Mouse (Mus musculus): ENCODE measurements around the gene Spata21. TPM values are rescaled to one million over a fixed set of nuclear protein-coding genes. Genes with fewer than 3 reads are reported as not detected.

The Spata21 gene
- polyA plus RNA-seq, 1 experiment from 2014 or later: 0.12 TPM

DNA sequence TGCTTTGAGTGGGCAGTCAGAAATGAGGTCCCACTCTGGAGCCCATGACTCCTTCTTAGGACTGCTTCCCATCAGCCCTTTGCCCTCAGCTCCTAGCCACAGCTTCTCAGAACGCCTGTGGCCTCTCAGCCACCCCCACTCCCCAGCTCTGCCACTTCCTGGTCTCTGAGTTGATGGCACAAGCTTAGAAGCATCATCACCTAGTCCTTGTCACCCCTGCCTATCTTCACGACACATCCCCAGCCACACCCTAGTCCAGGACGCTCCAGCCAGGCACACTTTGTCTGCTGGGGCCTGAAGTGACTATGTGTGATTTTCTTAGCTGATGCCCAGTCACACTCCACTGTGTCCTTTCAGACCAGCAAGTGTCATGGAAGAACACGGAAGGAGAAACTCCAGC is 10.8 kb downstream of the Spata21 start:
- no peaks in the 10 kb centered on the region for H3K9me3 ChIP-seq (ENCODE audit: control insufficient read depth)
- no peaks in the 10 kb centered on the region for H3K36me3 ChIP-seq (ENCODE audit: control insufficient read depth, insufficient read depth)
- H3K27ac ChIP-seq (ENCODE audit: low read depth, low read length): no peak overlapping the region
- no peak for TF ChIP-seq CTCF (IDR thresholded peaks at IDR 0.05; ENCODE audit: low read depth)
- H3K9ac ChIP-seq (ENCODE audit: low read depth, low read length): no peak overlapping the region
- H3K4me3 ChIP-seq (ENCODE audit: low read depth, low read length): no peak overlapping the region
- no peak for ATAC-seq
- WGBS: 62% methylated on average over 4 of the region's 4 CpGs
- no peak overlapping the region for H3K4me2 ChIP-seq (replicated peaks; ENCODE audit: low read depth)
- no peaks in the 10 kb centered on the region for H3K27me3 ChIP-seq (replicated peaks; ENCODE audit: control insufficient read depth, insufficient read depth, low read length)
- no peaks in the 10 kb centered on the region for H3K4me1 ChIP-seq (replicated peaks; ENCODE audit: control insufficient read depth, insufficient read depth, low read length)

DNA sequence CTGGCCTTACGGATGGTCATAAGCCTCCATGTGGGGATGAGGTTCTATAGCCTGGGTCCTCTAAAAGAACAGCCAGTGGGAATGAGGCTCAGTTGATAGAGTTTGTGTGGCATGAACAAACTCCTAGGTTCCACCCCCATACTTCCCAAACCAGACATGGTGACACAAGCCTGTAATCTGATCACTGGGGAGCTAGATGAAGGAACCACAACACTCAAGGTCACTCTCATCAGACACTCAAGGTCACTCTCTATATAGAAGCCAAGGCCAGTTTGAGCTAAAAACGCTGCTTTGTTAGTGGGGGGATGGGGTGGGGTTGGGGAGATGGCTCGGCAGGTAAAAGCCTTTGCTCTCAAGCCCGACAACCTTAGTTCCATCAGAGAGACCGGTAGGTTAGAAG is 11.8 kb downstream of the Spata21 start:
- Histone ChIP-seq H3K4me1 (replicated peaks; ENCODE audit: control insufficient read depth, insufficient read depth, low read length) (no peaks in the 10 kb centered on the region), H3K36me3 (ENCODE audit: control insufficient read depth, insufficient read depth) (no peaks in the 10 kb centered on the region), H3K4me3 (ENCODE audit: low read depth, low read length) (no peak overlapping the region), H3K27ac (ENCODE audit: low read depth, low read length) (no peak overlapping the region), H3K9me3 (ENCODE audit: control insufficient read depth) (no peaks in the 10 kb centered on the region), H3K9ac (ENCODE audit: low read depth, low read length) (no peak overlapping the region), H3K4me2 (replicated peaks; ENCODE audit: low read depth) (no peak overlapping the region), H3K27me3 (replicated peaks; ENCODE audit: control insufficient read depth, insufficient read depth, low read length) (no peaks in the 10 kb centered on the region)
- no peak for ATAC-seq
- no peak for TF ChIP-seq CTCF (IDR thresholded peaks at IDR 0.05; ENCODE audit: low read depth)
- WGBS: 69% methylated on average over 5 of the region's 5 CpGs

GRCm38 (mm10) chr4:141101291-141101690 is 13.2 kb downstream of the Spata21 start:
- TF ChIP-seq CTCF (IDR thresholded peaks at IDR 0.05; ENCODE audit: low read depth): no peak
- Histone ChIP-seq H3K9me3 (ENCODE audit: control insufficient read depth) (no peaks in the 10 kb centered on the region), H3K27me3 (replicated peaks; ENCODE audit: control insufficient read depth, insufficient read depth, low read length) (no peaks in the 10 kb centered on the region), H3K4me1 (replicated peaks; ENCODE audit: control insufficient read depth, insufficient read depth, low read length) (no peaks in the 10 kb centered on the region), H3K36me3 (ENCODE audit: control insufficient read depth, insufficient read depth) (no peaks in the 10 kb centered on the region), H3K4me2 (replicated peaks; ENCODE audit: low read depth) (no peak overlapping the region), H3K9ac (ENCODE audit: low read depth, low read length) (no peak overlapping the region), H3K4me3 (ENCODE audit: low read depth, low read length) (no peak overlapping the region), H3K27ac (ENCODE audit: low read depth, low read length) (no peak overlapping the region)
- no peak for ATAC-seq
- WGBS: 91% methylated on average over 9 of the region's 9 CpGs

DNA sequence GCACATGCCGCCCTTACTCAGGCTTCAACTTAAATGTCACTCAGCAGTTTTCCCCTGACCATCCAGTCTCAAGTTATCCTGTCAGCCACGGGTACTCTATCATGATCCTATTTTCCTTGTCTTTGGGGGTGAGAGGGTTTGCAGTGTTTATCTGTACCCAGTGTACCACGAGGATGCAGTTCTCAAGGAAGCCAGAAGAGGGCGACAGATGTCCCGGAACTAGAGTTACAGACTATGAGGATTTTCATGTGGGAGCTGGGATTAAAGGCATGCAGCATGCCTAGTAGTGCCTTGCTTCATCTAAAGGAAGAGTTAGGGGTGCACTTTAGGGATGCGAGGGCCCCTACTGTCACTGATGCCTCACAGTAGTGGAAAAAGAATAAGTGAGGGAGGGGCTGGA is 13.7 kb downstream of the Spata21 start:
- no peak overlapping the region for H3K4me2 ChIP-seq (replicated peaks; ENCODE audit: low read depth)

DNA sequence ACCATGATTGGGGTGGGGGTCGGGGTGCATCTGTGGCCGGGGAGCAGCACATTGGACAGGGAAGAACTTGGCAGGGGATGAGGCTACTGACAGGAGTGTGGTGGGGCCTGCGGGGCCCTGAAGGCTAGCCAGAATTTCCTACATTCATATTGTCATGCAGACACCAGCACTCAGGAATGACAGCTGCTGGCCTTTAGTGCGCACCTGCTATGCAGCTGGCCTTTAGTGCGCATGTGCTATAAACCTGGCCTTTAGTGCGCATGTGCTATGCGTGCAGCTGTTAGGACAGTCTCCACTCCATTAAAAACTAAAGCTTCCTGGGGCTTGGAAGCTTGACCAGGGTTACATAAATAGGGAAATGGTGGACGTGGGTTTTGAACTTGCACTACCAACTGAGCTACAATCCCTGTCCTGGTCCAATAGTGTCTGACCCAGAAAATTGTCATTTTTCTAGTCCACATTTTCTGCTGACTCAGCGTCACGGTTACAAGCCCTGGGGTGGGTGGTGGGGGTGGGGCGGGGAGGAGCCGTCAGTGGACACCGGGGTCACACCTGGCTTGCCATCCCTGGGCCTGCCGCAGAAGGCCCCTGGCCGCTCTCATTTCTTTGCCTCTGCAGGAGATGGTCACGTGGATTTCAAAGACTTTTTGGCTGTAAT is 18.5 kb downstream of the Spata21 start:
- Histone ChIP-seq H3K9ac (ENCODE audit: low read depth, low read length) (no peak overlapping the region), H3K4me3 (ENCODE audit: low read depth, low read length) (no peak overlapping the region), H3K36me3 (ENCODE audit: control insufficient read depth, insufficient read depth) (peaks cover 14% of the 10 kb centered on the region; the same call in 1 of the 2 replicates), H3K27ac (ENCODE audit: low read depth, low read length) (no peak overlapping the region), H3K9me3 (ENCODE audit: control insufficient read depth) (no peaks in the 10 kb centered on the region), H3K27me3 (replicated peaks; ENCODE audit: control insufficient read depth, insufficient read depth, low read length) (no peaks in the 10 kb centered on the region), H3K4me1 (replicated peaks; ENCODE audit: control insufficient read depth, insufficient read depth, low read length) (no peaks in the 10 kb centered on the region), H3K4me2 (replicated peaks; ENCODE audit: low read depth) (no peak overlapping the region)
- WGBS: 80% methylated on average over 16 of the region's 16 CpGs
- ATAC-seq: no peak
- no peak for TF ChIP-seq CTCF (IDR thresholded peaks at IDR 0.05; ENCODE audit: low read depth)

More for the DNA sequence above, 13.7 kb downstream of the Spata21 start:
- Histone ChIP-seq H3K4me3 (ENCODE audit: low read depth, low read length) (no peak overlapping the region), H3K9ac (ENCODE audit: low read depth, low read length) (no peak overlapping the region), H3K36me3 (ENCODE audit: control insufficient read depth, insufficient read depth) (no peaks in the 10 kb centered on the region), H3K4me1 (replicated peaks; ENCODE audit: control insufficient read depth, insufficient read depth, low read length) (no peaks in the 10 kb centered on the region), H3K27ac (ENCODE audit: low read depth, low read length) (no peak overlapping the region), H3K9me3 (ENCODE audit: control insufficient read depth) (no peaks in the 10 kb centered on the region), H3K27me3 (replicated peaks; ENCODE audit: control insufficient read depth, insufficient read depth, low read length) (no peaks in the 10 kb centered on the region)
- no peak for ATAC-seq
- peak; percentile 74 for TF ChIP-seq CTCF (IDR thresholded peaks at IDR 0.05; ENCODE audit: low read depth)
- 64% methylated on average over 6 of the region's 6 CpGs for WGBS

DNA sequence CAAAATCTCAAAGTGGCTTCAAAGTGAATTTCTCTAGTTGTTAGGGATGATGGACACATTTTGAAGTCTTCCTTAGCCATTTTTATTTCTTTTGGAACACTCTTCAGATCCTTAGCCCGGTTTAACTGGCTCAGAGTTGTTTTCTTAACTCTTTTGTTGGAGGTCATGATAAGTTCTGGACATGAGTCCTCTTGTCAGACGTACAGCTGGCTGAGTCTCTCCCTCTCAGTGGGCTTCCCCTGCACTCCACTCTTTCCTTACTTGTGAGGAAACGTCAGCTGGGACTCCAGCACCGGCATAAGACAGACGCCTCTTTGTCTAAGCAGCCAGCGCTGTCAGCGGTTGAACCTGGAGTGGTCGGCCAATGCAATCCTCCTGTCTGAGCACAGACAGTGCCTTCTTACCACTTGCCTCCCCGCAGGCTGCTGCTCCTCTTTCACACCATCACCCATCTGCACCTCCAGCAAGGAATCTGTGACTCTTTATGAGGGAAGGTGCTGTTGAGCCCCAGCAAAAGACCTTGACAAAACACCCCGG is 20.1 kb downstream of the Spata21 start:
- H3K4me3 ChIP-seq (ENCODE audit: low read depth, low read length): no peak overlapping the region
- no peaks in the 10 kb centered on the region for H3K27me3 ChIP-seq (replicated peaks; ENCODE audit: control insufficient read depth, insufficient read depth, low read length)
- H3K36me3 ChIP-seq (ENCODE audit: control insufficient read depth, insufficient read depth): peaks cover 30% of the 10 kb centered on the region; the same call in 1 of the 2 replicates
- no peak for ATAC-seq
- no peaks in the 10 kb centered on the region for H3K4me1 ChIP-seq (replicated peaks; ENCODE audit: control insufficient read depth, insufficient read depth, low read length)
- no peak overlapping the region for H3K27ac ChIP-seq (ENCODE audit: low read depth, low read length)
- no peaks in the 10 kb centered on the region for H3K9me3 ChIP-seq (ENCODE audit: control insufficient read depth)
- H3K9ac ChIP-seq (ENCODE audit: low read depth, low read length): no peak overlapping the region
- TF ChIP-seq CTCF (IDR thresholded peaks at IDR 0.05; ENCODE audit: low read depth): no peak
- WGBS: 37% methylated on average over 10 of the region's 10 CpGs
- H3K4me2 ChIP-seq (replicated peaks; ENCODE audit: low read depth): no peak overlapping the region
